Mouse (Mus musculus): ENCODE data around the gene Tmem60. TPM values are rescaled to one million over a fixed set of nuclear protein-coding genes. Genes with fewer than 3 reads are reported as not detected.

Tmem60 gene
- total and polyA plus RNA-seq, 3 experiments: 23.5 to 37.4 TPM; not detected in 1

GRCm38 (mm10) chr5:20924608-20925007 lies 42.6 kb downstream of the Tmem60 start:
- Histone ChIP-seq H3K27ac (ENCODE audit: control insufficient read depth, low read depth, low read length) (no peak overlapping the region), H3K9ac (ENCODE audit: control insufficient read depth, low read depth, low read length, poor library complexity, severe bottlenecking) (no peak overlapping the region), H3K4me1 (ENCODE audit: control insufficient read depth in 1 of 2, insufficient read depth in 2 of 2, low read length in 2 of 2) (peaks cover under 1 to 10% of the 10 kb centered on the region in 2 experiments), H3K9me3 (replicated peaks; ENCODE audit: insufficient read depth, low read length) (no peaks in the 10 kb centered on the region), H3K79me2 (ENCODE audit: control insufficient read depth, insufficient read depth, low read length, poor library complexity) (peaks cover 19% of the 10 kb centered on the region), H3K36me3 (ENCODE audit: control insufficient read depth in 1 of 2, insufficient read depth in 2 of 2, low read length in 2 of 2) (peaks cover 9 to 29% of the 10 kb centered on the region in 2 experiments), H3K4me3 (ENCODE audit: control insufficient read depth in 1 of 2, insufficient read depth in 1 of 2, low read depth in 2 of 2, low read length in 2 of 2) (no peak overlapping the region), H3K27me3 (ENCODE audit: control insufficient read depth in 1 of 2, insufficient read depth in 2 of 2, low read length in 2 of 2) (no peaks in the 10 kb centered on the region)
- TF ChIP-seq JUND (IDR thresholded peaks at IDR 0.05; ENCODE audit: low read depth, low read length): no peak
- TF ChIP-seq BHLHE40 (IDR thresholded peaks at IDR 0.05; ENCODE audit: borderline replicate concordance, low read depth, low read length): no peak
- TF ChIP-seq GABPA (IDR thresholded peaks at IDR 0.05; ENCODE audit: low read depth, low read length): no peak
- no peak for TF ChIP-seq POLR2AphosphoS2 (IDR thresholded peaks at IDR 0.05; ENCODE audit: low read length)
- TF ChIP-seq MYC (IDR thresholded peaks at IDR 0.05; ENCODE audit: low read depth, low read length): no peak
- TF ChIP-seq E2F4 (IDR thresholded peaks at IDR 0.05; ENCODE audit: borderline replicate concordance, low read depth, low read length): no peak
- TF ChIP-seq NRF1 (IDR thresholded peaks at IDR 0.05; ENCODE audit: insufficient read depth, low read depth, low read length, poor library complexity, severe bottlenecking): no peak
- no peak for TF ChIP-seq CHD2 (IDR thresholded peaks at IDR 0.05; ENCODE audit: low read length)
- TF ChIP-seq MAX (IDR thresholded peaks at IDR 0.05; ENCODE audit: low read length): no peak
- no peak for TF ChIP-seq POLR2A (IDR thresholded peaks at IDR 0.05; ENCODE audit: control insufficient read depth in 1 of 2, insufficient read depth in 1 of 2, low read depth in 1 of 2, low read length in 2 of 2, poor library complexity in 1 of 2)
- TF ChIP-seq HCFC1 (IDR thresholded peaks at IDR 0.05; ENCODE audit: low read depth, low read length): no peak
- TF ChIP-seq UBTF (IDR thresholded peaks at IDR 0.05; ENCODE audit: borderline replicate concordance, insufficient read depth, low read depth, low read length): no peak
- TF ChIP-seq MYB (IDR thresholded peaks at IDR 0.05; ENCODE audit: low read depth, low read length): no peak
- TF ChIP-seq TBP (IDR thresholded peaks at IDR 0.05; ENCODE audit: low read depth, low read length): no peak
- no peak for DNase-seq (ENCODE audit: low read depth, low spot score)

- no peak overlapping the region for H3K9ac ChIP-seq (ENCODE audit: control insufficient read depth, low read depth, low read length, poor library complexity, severe bottlenecking)
- no peak overlapping the region for H3K27ac ChIP-seq (ENCODE audit: control insufficient read depth, low read depth, low read length)
- no peak for DNase-seq (ENCODE audit: low read depth, low spot score)
- H3K9me3 ChIP-seq (replicated peaks; ENCODE audit: insufficient read depth, low read length): no peaks in the 10 kb centered on the region
- no peak overlapping the region for H3K4me3 ChIP-seq (ENCODE audit: control insufficient read depth in 1 of 2, insufficient read depth in 1 of 2, low read depth in 2 of 2, low read length in 2 of 2)
- no peaks in the 10 kb centered on the region for H3K27me3 ChIP-seq (ENCODE audit: control insufficient read depth in 1 of 2, insufficient read depth in 2 of 2, low read length in 2 of 2)
- TF ChIP-seq SIN3A (IDR thresholded peaks at IDR 0.05; ENCODE audit: low read length) (no peak), HCFC1 (IDR thresholded peaks at IDR 0.05; ENCODE audit: low read depth, low read length) (no peak), NELFE (IDR thresholded peaks at IDR 0.05; ENCODE audit: low read depth, low read length) (no peak), MEF2A (IDR thresholded peaks at IDR 0.05; ENCODE audit: extremely low read depth, insufficient replicate concordance, low read depth, low read length, poor library complexity, severe bottlenecking) (no peak), POLR2A (IDR thresholded peaks at IDR 0.05; ENCODE audit: control insufficient read depth in 1 of 2, insufficient read depth in 1 of 2, low read depth in 1 of 2, low read length in 2 of 2, poor library complexity in 1 of 2) (no peak), MAFK (IDR thresholded peaks at IDR 0.05; ENCODE audit: borderline replicate concordance, low read depth, low read length) (no peak), USF1 (IDR thresholded peaks at IDR 0.05; ENCODE audit: low read depth, low read length) (no peak), BHLHE40 (IDR thresholded peaks at IDR 0.05; ENCODE audit: borderline replicate concordance, low read depth, low read length) (no peak)
- peaks cover 18 to 22% of the 10 kb centered on the region in 2 experiments for H3K36me3 ChIP-seq (ENCODE audit: control insufficient read depth in 1 of 2, insufficient read depth in 2 of 2, low read length in 2 of 2)
- H3K4me1 ChIP-seq (ENCODE audit: control insufficient read depth in 1 of 2, insufficient read depth in 2 of 2, low read length in 2 of 2): peaks cover 6 to 15% of the 10 kb centered on the region in 2 experiments
- H3K79me2 ChIP-seq (ENCODE audit: control insufficient read depth, insufficient read depth, low read length, poor library complexity): peaks cover 23% of the 10 kb centered on the region
Measured at GRCm38 (mm10) chr5:20925451-20925850, 43.5 kb downstream of the Tmem60 start.

Data from MEL (cell line).